Mouse (Mus musculus): ENCODE measurements around the gene Tiam2.

- no peak for TF ChIP-seq CTCF (IDR thresholded peaks at IDR 0.05; ENCODE audit: insufficient read depth, low read length)
- TF ChIP-seq POLR2A (IDR thresholded peaks at IDR 0.05; ENCODE audit: borderline replicate concordance, extremely low read depth, low read depth, low read length) = no peak
Measured at GRCm38 (mm10) chr17:3529523-3529922, 203.2 kb downstream of the Tiam2 start.
